Mouse (Mus musculus): Measurements from ENCODE around the gene Snx3.

Gene Snx3

GRCm38 (mm10) chr10:42501775-42502348, at the start of gene Snx3:
Gene Snx3 (plus strand): TSS chr10:42502030.
- peak; percentile 98 for DNase-seq (ENCODE audit: low read depth, low spot score)

- DNase-seq (ENCODE audit: low read depth, low spot score) = no peak
Observed at GRCm38 (mm10) chr10:42454266-42454665, 47.6 kb upstream of the Snx3 start.

GRCm38 (mm10) chr10:42454690-42455089, 47.1 kb upstream of the Snx3 start:
- DNase-seq (ENCODE audit: low read depth, low spot score) = no peak

GRCm38 (mm10) chr10:42455981-42456380, 45.8 kb upstream of the Snx3 start:
- DNase-seq (ENCODE audit: low read depth, low spot score) = no peak

GRCm38 (mm10) chr10:42457557-42458191, 44.2 kb upstream of the Snx3 start:
- no peak for DNase-seq (ENCODE audit: low read depth, low spot score)

GRCm38 (mm10) chr10:42464224-42464623, 37.6 kb upstream of the Snx3 start:
- no peak for DNase-seq (ENCODE audit: low read depth, low spot score)

GRCm38 (mm10) chr10:42464805-42465204, 37.0 kb upstream of the Snx3 start:
- no peak for DNase-seq (ENCODE audit: low read depth, low spot score)

GRCm38 (mm10) chr10:42474946-42475514, 26.8 kb upstream of the Snx3 start:
- DNase-seq (ENCODE audit: low read depth, low spot score) = no peak

- no peak for DNase-seq (ENCODE audit: low read depth, low spot score)
Observed at GRCm38 (mm10) chr10:42476774-42477475, 24.9 kb upstream of the Snx3 start.

GRCm38 (mm10) chr10:42477550-42478340, 24.1 kb upstream of the Snx3 start:
- no peak for DNase-seq (ENCODE audit: low read depth, low spot score)

GRCm38 (mm10) chr10:42478341-42478720, 23.5 kb upstream of the Snx3 start, which contains the start of gene Afg1l:
Gene Afg1l (minus strand): TSS chr10:42478565.
- peak; percentile 98 for DNase-seq (ENCODE audit: low read depth, low spot score)

- no peak for DNase-seq (ENCODE audit: low read depth, low spot score)
Observed at GRCm38 (mm10) chr10:42480719-42481118, 21.1 kb upstream of the Snx3 start.

GRCm38 (mm10) chr10:42488606-42489296, 13.1 kb upstream of the Snx3 start:
- DNase-seq (ENCODE audit: low read depth, low spot score) = no peak

GRCm38 (mm10) chr10:42491158-42491557, 10.7 kb upstream of the Snx3 start:
- peak; percentile 12 for DNase-seq (ENCODE audit: low read depth, low spot score)

- DNase-seq (ENCODE audit: low read depth, low spot score) = no peak
Observed at GRCm38 (mm10) chr10:42492027-42492771, 9.6 kb upstream of the Snx3 start.

GRCm38 (mm10) chr10:42493000-42493399, 8.8 kb upstream of the Snx3 start:
- no peak for DNase-seq (ENCODE audit: low read depth, low spot score)

GRCm38 (mm10) chr10:42500611-42501010, 1.2 kb upstream of the Snx3 start:
- DNase-seq (ENCODE audit: low read depth, low spot score) = no peak

- DNase-seq (ENCODE audit: low read depth, low spot score) = no peak
Observed at GRCm38 (mm10) chr10:42501161-42501560, 669 bp upstream of the Snx3 start.

- DNase-seq (ENCODE audit: low read depth, low spot score) = peak; percentile 77
Observed at GRCm38 (mm10) chr10:42502349-42503111, 700 bp downstream of the Snx3 start.
